Mouse (Mus musculus): Measurements from ENCODE around the gene Cul1.

Cul1 gene

DNA sequence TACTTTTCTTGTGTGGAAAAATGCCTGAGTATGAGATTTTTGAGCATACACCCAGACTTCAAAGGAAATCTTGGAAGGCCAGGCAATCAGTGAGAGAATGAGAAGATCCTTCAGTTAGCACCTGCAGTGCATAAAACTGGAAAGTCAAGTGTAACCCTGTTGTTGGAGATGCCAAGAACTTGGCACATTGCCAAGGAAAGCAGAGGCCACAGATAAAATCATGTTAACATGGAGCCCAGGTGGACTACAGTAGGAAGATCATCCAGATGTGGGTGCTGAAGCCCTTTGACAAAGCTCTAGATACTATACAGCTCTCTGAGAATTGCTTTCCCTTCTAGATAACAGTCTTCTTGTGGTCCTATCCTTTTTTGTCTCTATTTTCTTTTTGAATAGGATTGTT, 19.2 kb downstream of the Cul1 start:
- DNase-seq (ENCODE audit: low spot score in 2 of 2): no peak

DNA sequence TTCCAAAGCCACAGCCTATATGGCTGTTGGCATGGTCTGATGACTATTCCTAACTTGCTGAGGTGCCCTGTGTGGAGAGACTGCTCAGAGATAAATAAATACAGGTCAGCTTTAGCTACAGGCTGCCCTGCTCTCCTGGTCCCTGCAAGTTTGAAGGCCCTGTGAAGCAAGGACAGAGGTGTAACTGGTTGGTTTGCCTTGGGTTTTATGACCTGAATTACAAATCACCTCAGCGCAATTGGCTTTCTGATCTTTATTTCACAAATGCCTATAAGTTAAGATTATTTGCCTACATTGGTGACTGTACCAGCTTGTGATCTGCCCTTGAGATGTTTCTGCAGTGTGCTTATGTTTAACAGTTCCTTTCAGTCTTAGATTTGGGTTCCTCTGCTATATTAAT, 28.8 kb downstream of the Cul1 start:
- no peak for DNase-seq (ENCODE audit: low spot score in 2 of 2)

DNA sequence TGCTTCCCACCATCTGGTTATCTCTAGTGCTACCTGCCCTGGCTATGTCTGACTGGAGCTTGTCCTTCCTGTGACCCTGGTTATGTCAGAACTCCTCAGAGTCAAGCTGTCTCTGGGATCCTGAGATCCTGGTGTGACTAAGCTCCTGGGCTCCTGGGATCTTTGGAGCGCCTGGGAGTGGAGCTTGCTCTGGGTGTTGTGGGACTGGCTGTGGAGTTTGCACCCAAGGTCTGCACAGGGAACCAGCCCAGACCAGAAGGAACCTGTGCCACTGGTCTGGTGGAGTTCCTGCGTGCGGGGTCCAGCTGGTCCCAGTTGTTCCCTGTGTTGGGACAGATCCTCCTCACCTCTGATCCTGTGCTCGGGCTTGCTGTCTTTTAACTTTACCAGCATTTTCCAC, 41.4 kb downstream of the Cul1 start:
- DNase-seq (ENCODE audit: low spot score in 2 of 2): no peak

DNA sequence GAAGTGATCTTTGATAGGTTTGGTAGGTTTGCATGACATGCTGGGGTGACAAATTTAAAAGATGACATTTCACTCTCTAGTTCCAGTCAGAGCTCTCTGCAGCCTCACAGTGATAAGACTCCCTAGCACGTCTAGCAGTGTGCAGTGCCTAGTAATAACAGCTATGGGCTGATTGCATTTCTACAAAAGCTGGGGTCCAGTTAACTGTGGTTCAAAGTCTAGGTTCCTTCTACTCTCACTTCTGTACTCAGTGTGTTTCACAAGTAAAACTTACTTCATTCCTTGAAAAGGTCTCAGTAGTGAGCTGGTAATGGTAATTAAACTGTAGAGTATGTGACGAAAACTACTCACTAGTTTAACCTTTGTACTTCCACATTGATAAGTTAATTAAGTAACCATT, 66.8 kb downstream of the Cul1 start:
- no peak for DNase-seq (ENCODE audit: low spot score in 2 of 2)

DNA sequence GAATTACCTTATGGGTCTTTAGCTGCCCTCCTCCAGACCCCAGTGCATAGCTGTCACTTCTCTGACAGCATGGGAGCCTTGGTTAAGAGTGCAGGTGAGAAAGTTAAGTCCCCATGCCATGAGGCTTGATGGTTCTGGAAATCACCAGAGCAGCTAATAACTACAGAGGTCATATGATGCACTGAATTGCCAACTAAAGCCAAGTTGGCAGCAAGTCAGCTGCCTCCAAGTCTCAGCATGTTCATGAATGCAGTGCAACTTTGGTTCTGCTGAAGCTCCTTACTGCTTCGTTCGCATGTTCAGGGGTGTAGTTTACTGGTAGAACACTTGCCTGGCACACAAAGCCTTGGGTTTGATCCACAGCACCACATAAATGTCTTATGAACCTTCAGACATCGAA, 69.2 kb downstream of the Cul1 start:
- no peak for DNase-seq (ENCODE audit: low spot score in 2 of 2)

DNA sequence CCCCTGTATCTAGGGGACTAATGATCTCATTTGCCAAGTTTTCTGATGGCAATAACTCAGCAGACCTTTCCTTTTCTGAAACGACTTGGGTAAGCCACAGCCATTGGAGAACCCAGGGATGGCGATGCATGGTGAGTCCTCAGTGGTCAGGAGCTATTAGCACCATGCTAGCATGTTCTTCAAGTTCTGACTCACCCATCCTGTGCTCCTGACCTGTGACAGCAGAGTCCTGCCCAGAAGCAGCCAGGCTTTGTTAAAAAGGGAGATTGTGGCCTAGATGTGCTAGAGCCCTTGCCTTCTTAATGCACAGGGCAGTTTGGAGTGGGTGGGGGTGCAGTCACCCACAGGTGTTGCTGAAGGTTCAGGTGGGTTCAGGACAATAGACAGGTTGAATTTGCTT, 71.8 kb downstream of the Cul1 start:
- no peak for DNase-seq (ENCODE audit: low spot score in 2 of 2)

DNA sequence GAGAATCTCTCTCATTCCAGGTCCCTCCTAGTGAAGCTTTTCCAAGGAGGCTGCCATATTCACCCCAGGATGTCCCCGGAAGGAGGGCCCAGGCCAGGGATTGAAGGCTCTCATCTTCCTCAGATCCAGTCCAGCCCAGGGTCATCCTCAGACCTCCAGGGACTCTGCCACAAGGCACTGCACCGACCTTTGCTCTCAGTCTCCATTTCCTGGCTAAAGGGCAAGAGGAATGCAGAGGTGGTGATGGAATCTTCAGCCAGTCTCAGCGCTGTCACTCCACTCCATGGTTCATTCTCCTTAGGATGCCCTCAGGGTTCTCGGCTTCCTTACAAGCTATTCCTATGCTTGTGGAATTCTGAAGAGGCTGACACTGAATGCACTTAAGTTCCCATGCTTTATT, 73.2 kb downstream of the Cul1 start:
- no peak for DNase-seq (ENCODE audit: low spot score in 2 of 2)

DNA sequence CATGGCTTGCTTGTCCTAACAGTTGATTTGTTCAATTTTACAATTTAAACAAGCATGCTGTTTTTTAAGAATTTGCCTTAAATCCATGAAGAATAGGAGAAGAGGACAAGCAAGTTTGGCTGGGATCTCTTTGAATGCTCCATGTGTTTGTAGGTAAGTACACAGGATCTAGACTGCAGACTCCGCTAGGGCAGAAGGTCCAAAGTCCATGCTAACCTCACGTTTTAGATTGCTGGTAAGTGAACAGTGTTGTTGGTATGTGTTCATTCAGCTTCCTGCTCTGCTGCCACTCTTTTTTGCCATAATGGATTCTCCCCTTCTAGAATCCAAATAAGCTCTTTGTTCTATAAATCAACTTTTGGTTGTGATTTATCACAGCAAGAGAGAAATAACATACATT, 73.9 kb downstream of the Cul1 start:
- DNase-seq (ENCODE audit: low spot score in 2 of 2): no peak

DNA sequence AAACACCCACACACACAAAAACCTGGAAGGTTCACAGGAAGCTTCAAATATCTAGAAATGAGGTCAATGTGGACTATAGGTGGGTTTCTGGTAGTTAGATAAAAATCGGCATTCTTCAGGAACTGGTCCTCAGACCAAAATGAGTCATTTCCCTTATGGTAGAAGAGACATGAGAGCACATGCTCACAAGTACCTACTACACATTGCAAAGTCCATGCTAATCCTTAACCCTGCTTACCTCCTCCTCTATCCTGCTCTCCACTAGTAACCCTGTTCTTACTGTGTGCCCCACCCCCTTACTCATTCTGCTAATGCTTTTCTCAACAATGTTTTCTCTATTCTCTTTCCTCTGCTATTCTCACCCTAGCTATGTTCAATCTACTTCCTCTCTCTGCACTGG, 74.5 kb downstream of the Cul1 start:
- no peak for DNase-seq (ENCODE audit: low spot score in 2 of 2)

DNA sequence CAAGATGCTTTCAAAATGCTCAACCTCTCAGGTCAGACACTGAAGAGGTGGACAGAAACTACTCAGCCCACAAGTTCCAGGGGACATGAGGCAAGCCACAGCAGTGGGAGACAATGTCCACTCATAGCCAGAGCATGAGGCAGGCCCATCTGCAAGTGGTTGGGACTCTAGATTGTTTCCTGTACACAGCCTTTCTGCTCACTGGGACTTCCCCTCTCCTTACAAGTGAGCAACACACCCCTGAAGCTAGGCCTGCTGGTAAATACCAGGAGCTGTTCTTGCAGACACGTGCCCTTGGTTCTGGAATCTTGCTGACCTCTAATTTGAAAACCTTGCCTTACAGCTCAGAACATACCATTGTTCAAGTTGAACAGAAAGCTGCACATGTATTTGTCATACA, 79.3 kb downstream of the Cul1 start:
- no peak for DNase-seq (ENCODE audit: low spot score in 2 of 2)

DNA sequence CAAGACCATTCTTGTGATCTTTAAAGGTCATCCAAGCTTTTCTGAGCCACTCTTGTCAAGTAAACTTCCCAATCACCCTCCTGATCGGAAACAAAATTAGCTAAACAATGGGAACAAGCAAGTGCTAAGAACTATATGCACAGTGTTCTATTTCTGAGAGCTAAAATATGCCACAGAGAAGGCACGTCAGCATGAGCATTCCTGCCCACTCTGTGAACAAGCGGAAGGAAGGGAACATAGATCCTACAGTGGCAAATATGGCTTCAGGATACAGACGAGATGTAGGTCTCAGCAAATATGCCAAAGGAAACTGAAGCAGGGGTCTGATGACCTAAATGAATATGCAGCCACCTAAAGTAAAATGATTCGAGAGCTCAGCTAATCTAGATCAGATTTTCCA, 82.1 kb downstream of the Cul1 start:
- no peak for DNase-seq (ENCODE audit: low spot score in 2 of 2)

DNA sequence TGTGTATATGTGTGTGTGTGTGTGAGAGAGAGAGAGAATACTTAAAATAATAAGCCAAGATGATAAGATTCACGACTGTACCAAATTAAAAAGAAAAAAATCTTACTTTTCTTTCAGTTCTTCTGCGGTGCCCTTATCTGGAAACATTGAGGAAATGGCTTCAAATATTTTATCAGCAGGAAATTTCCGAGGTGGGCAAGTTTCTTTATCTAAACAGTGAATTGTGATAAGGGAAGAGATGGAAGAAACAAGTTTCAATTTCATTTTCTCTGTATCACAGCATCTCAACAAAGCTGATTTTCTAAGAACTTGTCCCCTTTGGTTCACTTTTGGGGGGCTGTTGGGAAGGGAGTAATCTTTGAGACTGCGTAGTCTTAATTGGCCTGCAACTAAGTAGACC, 99.1 kb downstream of the Cul1 start:
- no peak for DNase-seq (ENCODE audit: low spot score in 2 of 2)

DNA sequence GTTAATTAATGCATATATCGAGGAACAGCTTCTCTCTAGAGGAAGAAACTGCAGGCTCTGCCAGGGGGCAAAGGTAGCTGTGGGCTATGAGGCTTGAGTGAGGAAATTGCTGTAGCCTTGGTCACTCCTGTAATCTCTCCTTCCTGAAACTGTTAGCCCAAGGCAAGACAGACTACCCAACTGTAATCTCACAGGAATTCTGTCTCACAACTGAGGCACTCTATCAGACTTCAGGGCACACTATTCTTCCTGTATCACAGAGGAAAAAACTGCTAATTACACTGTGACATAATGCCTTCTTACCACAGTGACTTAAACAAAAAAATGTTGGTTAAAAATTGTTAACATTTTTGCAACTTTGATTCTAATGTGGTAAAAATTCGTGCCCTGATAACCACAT, 106.1 kb downstream of the Cul1 start:
- DNase-seq (ENCODE audit: low spot score in 2 of 2): no peak

DNA sequence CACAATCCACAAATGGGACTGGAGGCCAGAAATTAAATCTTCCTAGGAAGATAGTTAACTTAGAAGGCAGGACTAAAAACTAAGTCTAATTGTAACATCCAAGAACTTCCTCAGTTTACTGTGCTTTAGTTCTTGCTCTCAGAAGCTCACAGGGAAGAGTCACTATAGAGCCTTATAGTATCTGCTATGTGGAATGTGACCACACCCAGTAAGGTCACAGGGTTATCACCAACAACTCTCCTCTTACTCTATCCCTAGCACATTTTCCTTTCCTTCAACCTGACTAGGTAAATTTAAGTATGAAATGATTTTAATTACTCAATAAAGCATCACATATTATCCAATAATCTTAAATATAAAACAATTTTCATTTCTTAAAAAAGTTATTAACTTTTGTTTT, 107.2 kb downstream of the Cul1 start:
- no peak for DNase-seq (ENCODE audit: low spot score in 2 of 2)

DNA sequence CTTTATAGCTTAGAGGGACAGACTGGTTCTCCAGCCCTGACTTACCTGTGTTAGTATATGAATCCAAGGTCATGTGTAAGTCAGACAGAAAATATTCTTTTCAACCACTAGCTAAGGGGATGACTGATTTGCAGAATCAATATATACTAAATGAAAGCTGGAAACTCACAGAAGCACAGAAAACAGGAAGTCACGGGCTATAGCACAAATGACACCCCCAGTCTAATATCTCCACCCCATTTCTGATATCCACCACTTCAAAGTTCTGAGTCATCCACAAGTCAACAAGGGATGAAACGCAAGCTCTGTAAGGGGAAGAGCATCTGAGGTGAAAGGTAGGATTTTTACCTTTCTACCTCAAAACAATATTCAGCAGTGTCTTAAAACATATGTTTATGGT, 107.6 kb downstream of the Cul1 start:
- no peak for DNase-seq (ENCODE audit: low spot score in 2 of 2)

DNA sequence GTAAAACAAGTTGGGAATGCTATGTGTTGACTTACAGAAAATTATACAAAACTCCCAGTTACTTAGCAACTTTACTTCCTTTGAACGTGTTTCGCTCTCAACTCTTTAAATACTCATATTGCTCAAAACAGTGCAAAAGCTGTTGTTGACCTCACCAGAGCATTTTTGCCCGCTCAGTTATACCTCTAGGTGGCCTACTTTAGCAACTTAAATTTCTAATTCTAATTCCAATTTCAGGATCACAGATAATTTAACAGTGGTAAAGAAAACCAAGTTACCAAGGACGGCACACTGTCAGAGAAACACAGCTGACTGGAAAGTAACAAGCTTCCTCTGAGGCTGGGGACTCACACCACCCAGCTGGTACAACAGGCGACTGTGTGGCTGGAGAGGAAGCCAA, 108.2 kb downstream of the Cul1 start:
- DNase-seq (ENCODE audit: low spot score in 2 of 2): no peak

DNA sequence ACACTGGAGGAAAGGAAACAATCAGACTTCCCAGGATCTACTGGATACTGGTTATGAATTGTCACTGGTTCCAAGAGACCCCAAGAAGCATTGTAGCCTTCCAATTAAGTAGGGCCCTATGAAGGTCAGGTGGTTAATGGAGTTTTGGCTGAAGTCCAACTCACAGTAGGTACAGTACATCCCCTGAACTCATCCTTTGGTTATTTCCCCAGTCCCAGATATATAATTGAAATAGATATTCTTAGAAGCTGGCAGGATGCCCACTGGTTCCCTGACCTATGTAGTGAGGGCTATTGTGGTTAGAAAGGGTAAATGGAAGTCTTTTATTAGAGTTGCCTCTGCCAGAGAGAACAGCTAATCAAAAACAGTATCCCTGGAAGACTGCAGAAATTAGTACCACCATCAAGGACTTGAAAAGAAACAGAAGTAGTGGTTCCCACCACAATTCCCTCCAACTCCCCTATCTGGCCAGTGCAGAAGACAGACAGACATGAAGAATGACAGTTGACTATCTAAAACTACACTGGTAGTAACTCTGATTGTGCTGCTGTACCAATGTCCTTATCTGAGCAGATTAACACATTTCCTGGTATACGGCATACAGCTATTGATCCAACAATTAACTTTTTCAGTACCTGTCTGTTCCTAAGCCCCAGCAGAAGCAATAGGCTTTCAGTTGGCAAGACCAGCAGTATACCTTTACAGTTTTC, 112.3 kb downstream of the Cul1 start:
- DNase-seq (ENCODE audit: low spot score in 2 of 2): no peak

DNA sequence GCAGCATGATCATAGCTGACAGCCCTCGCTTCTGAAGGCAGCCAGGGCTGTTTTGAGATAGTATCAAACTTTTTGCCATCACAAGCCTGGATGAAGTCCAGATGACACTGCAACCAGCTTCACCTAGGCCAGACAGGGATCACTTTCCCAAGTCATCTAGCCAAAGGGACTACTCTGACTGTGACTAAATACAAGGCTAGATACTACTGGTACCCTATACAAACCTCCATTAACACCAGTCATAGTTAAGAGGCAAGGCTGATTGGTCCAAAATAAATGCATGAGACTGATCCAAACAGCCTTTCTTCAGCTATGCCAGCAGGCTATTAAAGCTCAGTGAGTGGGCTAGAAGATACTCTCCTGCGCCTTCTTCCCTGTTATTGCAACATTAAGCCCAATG, 119.7 kb downstream of the Cul1 start:
- DNase-seq (ENCODE audit: low spot score in 2 of 2): no peak
